Mouse (Mus musculus) brown adipose tissue, adult 24 weeks (tissue): ENCODE results near the gene Olfr606. TPM values are rescaled to one million over a fixed set of nuclear protein-coding genes. Genes with fewer than 3 reads are reported as not detected.
"Not testable (repeated sequence)": the region's sequence is repeated elsewhere in the genome, so short reads cannot be mapped to it uniquely, and the experiment has no call there.

ENCODE experiments used
- H3K27ac ChIP-seq: fragments of 200-500 bp; replicated peaks from 2 replicates; pipeline ENCODE4 v1.5.1; 2012; ENCODE audit warnings: low read depth, mild to moderate bottlenecking, low read length
- H3K4me1 ChIP-seq: fragments of 200-500 bp; 2 replicates; pipeline ENCODE4 v1.6.1; 2012; ENCODE audit warnings: low read length, mixed read lengths; ENCODE audit not compliant: control insufficient read depth, insufficient read depth, insufficient read length
- H3K4me3 ChIP-seq: fragments of 200-500 bp; 2 replicates; pipeline ENCODE4 v1.5.1; 2012; ENCODE audit warnings: low read depth, mild to moderate bottlenecking, low read length, moderate library complexity; ENCODE audit not compliant: insufficient read depth
- polyA plus RNA-seq: library from polyadenylated mRNA; stranded (reverse); fragments of >200 nt; gene quantifications from 2 replicates; pipeline ENCODE4 v1.2.4, GENCODE M21; 2012; ENCODE audit not compliant: missing spikeins, insufficient read depth, insufficient read length

The Olfr606 gene
- polyA plus RNA-seq: not detected in 2 replicates

DNA sequence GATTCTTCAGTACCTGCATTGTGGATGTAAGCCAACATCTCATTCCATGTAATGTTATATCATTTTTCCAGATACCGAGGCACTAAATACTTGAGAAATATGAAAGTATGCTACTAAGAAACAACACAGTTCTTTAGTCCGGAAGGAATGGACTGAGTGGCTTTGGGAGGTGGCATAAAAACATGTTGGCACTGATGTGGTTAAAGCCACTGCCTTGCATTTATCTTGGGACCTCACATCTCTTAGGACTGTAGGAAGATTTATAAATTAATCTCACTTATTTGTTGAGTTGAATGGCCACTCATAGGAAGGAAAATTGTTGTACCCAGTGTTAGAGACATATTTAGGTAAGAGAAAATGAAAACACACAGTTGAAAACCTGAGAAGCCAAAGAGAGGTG, at the start of gene Olfr606:
Olfr606 (plus strand) TSS at position 301 of the 400 bp plus-strand sequence.
- no peaks in the 10 kb centered on the region for H3K4me1 ChIP-seq
- H3K27ac ChIP-seq: no peak within 1 kb of the TSS
- H3K4me3 ChIP-seq: no peak within 1 kb of the TSS

GRCm38 (mm10) chr7:103406521-103407055, 42.3 kb upstream of the Olfr606 start:
- H3K4me1 ChIP-seq, H3K27ac ChIP-seq, H3K4me3 ChIP-seq: not testable (repeated sequence)

- H3K27ac ChIP-seq, H3K4me1 ChIP-seq, H3K4me3 ChIP-seq: not testable (repeated sequence)
Measured at GRCm38 (mm10) chr7:103414772-103415171, 34.1 kb upstream of the Olfr606 start, which contains the start of gene Usp17lc. Gene Usp17lc (plus strand): TSS chr7:103415072.

DNA sequence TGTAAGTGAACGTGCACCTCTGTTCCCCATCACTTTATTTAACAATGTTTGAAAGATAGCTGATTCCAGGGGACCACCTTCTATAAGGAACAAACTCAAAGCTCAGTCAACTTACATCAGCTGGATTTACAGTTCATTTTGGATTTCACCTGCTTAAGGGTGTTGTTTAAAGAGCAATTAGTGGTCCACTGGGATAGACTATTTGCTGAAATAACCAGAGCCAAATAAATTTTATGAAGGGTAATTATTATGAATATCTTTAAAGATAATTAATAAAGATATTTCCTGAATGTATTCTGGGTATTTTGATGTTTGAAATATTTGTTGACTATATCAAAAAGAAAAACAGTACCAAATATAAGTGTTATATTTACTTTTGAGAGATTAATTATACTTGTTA, 3.5 kb upstream of the Olfr606 start, which contains the start of gene Olfr605:
Olfr605 (minus strand) TSS at position 101 of the 400 bp plus-strand sequence.
- no peaks in the 10 kb centered on the region for H3K4me1 ChIP-seq
- H3K27ac ChIP-seq: no peak within 1 kb of the TSS
- no peak within 1 kb of the TSS for H3K4me3 ChIP-seq

DNA sequence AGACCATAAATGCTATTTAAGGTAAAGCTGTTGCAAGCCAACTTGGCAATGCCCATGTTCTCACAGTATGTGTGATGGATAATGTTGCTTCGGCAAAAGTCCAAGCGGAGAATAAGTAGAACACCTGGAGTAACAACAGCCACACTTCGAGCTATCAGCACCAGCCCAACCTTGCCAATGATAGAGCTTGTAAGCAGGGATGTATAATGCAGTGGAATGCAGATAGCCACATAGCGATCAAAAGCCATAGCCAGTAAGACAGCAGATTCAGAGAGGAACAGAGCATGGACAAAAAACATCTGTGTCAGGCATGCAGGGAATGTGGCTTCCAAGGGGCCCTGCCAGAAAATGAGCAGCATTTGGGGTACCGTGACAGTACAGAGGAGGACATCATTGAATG, 11.7 kb downstream of the Olfr606 start:
- Histone ChIP-seq H3K27ac (no peak overlapping the region), H3K4me3 (no peak overlapping the region), H3K4me1 (no peaks in the 10 kb centered on the region)

GRCm38 (mm10) chr7:103469577-103469976, 20.7 kb downstream of the Olfr606 start, which contains the start of gene Olfr608:
Gene Olfr608 (plus strand): TSS chr7:103469877.
- no peak within 1 kb of the TSS for H3K27ac ChIP-seq

GRCm38 (mm10) chr7:103477106-103477505, 28.3 kb downstream of the Olfr606 start:
- H3K4me3 ChIP-seq, H3K27ac ChIP-seq, H3K4me1 ChIP-seq: not testable (repeated sequence)

More at GRCm38 (mm10) chr7:103469577-103469976, 20.7 kb downstream of the Olfr606 start, which contains the start of gene Olfr608:
- Histone ChIP-seq H3K4me1 (no peaks in the 10 kb centered on the region), H3K4me3 (no peak within 1 kb of the TSS)

DNA sequence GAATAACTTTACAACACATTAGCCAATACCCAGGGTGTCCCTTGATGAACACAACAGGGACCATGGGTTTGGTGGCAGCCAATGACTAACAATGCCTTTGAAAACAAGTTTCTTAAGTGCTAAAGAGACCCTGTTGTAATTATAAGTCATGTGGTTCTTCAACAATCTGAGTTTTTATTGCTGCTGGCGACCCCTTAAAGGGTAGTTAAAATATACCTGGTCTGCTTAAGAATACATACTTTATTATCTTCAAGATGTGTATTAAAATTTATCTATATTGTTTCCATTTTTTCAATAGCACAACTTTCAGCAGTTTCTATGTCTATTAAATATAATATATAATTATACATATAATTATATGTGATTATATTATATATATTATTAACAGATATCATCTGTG, 49.1 kb downstream of the Olfr606 start, which contains the start of gene Olfr609:
Olfr609 (minus strand) TSS at position 101 of the 400 bp plus-strand sequence.
- Histone ChIP-seq H3K4me1 (no peaks in the 10 kb centered on the region), H3K4me3 (no peak within 1 kb of the TSS), H3K27ac (no peak within 1 kb of the TSS)

Other genes with a start within 250 kb of the Olfr606 start
- not detected in 2 replicates for gene Olfr593, start 237.2 kb upstream of the Olfr606 start, polyA plus RNA-seq
- not detected in 2 replicates for gene Olfr594, start 232.1 kb upstream of the Olfr606 start, polyA plus RNA-seq
- not detected in 2 replicates for gene Usp17ld, start 196.5 kb upstream of the Olfr606 start, polyA plus RNA-seq
- gene Olfr596, start 143.4 kb upstream of the Olfr606 start, polyA plus RNA-seq: not detected in 2 replicates
- gene Olfr597, start 132.7 kb upstream of the Olfr606 start, polyA plus RNA-seq: not detected in 2 replicates
- gene Olfr598, start 125.5 kb upstream of the Olfr606 start, polyA plus RNA-seq: not detected in 2 replicates
- gene Olfr599, start 113.1 kb upstream of the Olfr606 start, polyA plus RNA-seq: not detected in 2 replicates
- not detected in 2 replicates for gene Olfr600, start 99.4 kb upstream of the Olfr606 start, polyA plus RNA-seq
- gene Olfr601, start 86.4 kb upstream of the Olfr606 start, polyA plus RNA-seq: not detected in 2 replicates
- not detected in 2 replicates for gene Olfr603, start 62.9 kb upstream of the Olfr606 start, polyA plus RNA-seq
- not detected in 2 replicates for gene Usp17lc, start 34.0 kb upstream of the Olfr606 start, polyA plus RNA-seq
- not detected in 2 replicates for gene Olfr605, start 3.6 kb upstream of the Olfr606 start, polyA plus RNA-seq
- gene Olfr607, start 15.1 kb downstream of the Olfr606 start, polyA plus RNA-seq: not detected in 2 replicates
- not detected in 2 replicates for gene Olfr608, start 20.8 kb downstream of the Olfr606 start, polyA plus RNA-seq
- not detected in 2 replicates for gene Olfr609, start 49.0 kb downstream of the Olfr606 start, polyA plus RNA-seq
- gene Olfr610, start 63.1 kb downstream of the Olfr606 start, polyA plus RNA-seq: not detected in 2 replicates
- gene Olfr611, start 71.8 kb downstream of the Olfr606 start, polyA plus RNA-seq: not detected in 2 replicates
- gene Olfr612, start 93.7 kb downstream of the Olfr606 start, polyA plus RNA-seq: not detected in 2 replicates
- gene Olfr613, start 99.0 kb downstream of the Olfr606 start, polyA plus RNA-seq: not detected in 2 replicates
- gene Olfr615, start 107.0 kb downstream of the Olfr606 start, polyA plus RNA-seq: not detected in 2 replicates
- gene Olfr616, start 120.1 kb downstream of the Olfr606 start, polyA plus RNA-seq: not detected in 2 replicates
- gene Olfr617, start 124.0 kb downstream of the Olfr606 start, polyA plus RNA-seq: not detected in 2 replicates
- not detected in 2 replicates for gene Olfr618, start 141.1 kb downstream of the Olfr606 start, polyA plus RNA-seq
- not detected in 2 replicates for gene Olfr619, start 151.5 kb downstream of the Olfr606 start, polyA plus RNA-seq
- gene Olfr620, start 163.5 kb downstream of the Olfr606 start, polyA plus RNA-seq: not detected in 2 replicates
- gene Olfr622, start 193.7 kb downstream of the Olfr606 start, polyA plus RNA-seq: not detected in 2 replicates
- not detected in 2 replicates for gene Olfr623, start 214.7 kb downstream of the Olfr606 start, polyA plus RNA-seq
- not detected in 2 replicates for gene Olfr624, start 222.1 kb downstream of the Olfr606 start, polyA plus RNA-seq
- not detected in 2 replicates for gene Olfr625-ps1, start 233.7 kb downstream of the Olfr606 start, polyA plus RNA-seq